In genomic region chr11:81057506-81057905, GRCm38 (mm10) we compare ENCODE assay signal across 23 mouse cellular contexts.
DNase-seq lines count a peak whose midpoint lies in the region; ATAC-seq lines count a peak whose summit lies in the region.
"Had no signal": no experiment of that assay in that cellular context is flagged by ENCODE, and none has a peak within 500 bp of the region (broad histone marks: within the 10 kb centered on the region; RNA-seq: fewer than 3 reads in every experiment).

No protein-coding gene starts in this region.

- H3K9ac ChIP-seq in midbrain, embryonic 11.5 days (ENCODE audit: low read length) = no peak overlapping the region
- no peak overlapping the region for H3K9ac ChIP-seq in midbrain, embryonic 13.5 days (replicated peaks)
- H3K9ac ChIP-seq: forebrain, embryonic 13.5 days; forebrain, postnatal 0 days; heart, embryonic 13.5 days; hindbrain, embryonic 14.5 days; kidney, embryonic 15.5 days had no signal

- H3K36me3 ChIP-seq in midbrain, embryonic 11.5 days (ENCODE audit: control insufficient read depth, insufficient read depth, low read length) = no peaks in the 10 kb centered on the region
- no peaks in the 10 kb centered on the region for H3K36me3 ChIP-seq in midbrain, embryonic 13.5 days
- H3K36me3 ChIP-seq: embryonic facial prominence, embryonic 10.5 days; G1E; heart, embryonic 13.5 days; hindbrain, embryonic 10.5 days; kidney, embryonic 15.5 days had no signal

- no peaks in the 10 kb centered on the region for H3K9me3 ChIP-seq in midbrain, embryonic 11.5 days (ENCODE audit: control insufficient read depth, low read length)
- H3K9me3 ChIP-seq in midbrain, embryonic 13.5 days = no peaks in the 10 kb centered on the region
- H3K9me3 ChIP-seq: embryonic facial prominence, embryonic 10.5 days; forebrain, embryonic 13.5 days; heart, embryonic 13.5 days; hindbrain, embryonic 10.5 days; kidney, embryonic 15.5 days had no signal

- no peak overlapping the region for H3K27ac ChIP-seq in midbrain, embryonic 11.5 days (ENCODE audit: low read depth, low read length)
- no peak overlapping the region for H3K27ac ChIP-seq in midbrain, embryonic 13.5 days
- H3K27ac ChIP-seq: embryonic facial prominence, embryonic 10.5 days; forebrain, embryonic 13.5 days; heart, embryonic 13.5 days; hindbrain, embryonic 10.5 days; hindbrain, embryonic 14.5 days; kidney, embryonic 15.5 days had no signal

- no peak for ATAC-seq in cerebellum, adult (ENCODE audit: insufficient number of reproducible peaks, low FRiP score, low TSS enrichment)
- ATAC-seq in midbrain, embryonic 11.5 days (ENCODE audit: low FRiP score) = no peak
- no peak for ATAC-seq in midbrain, embryonic 13.5 days
- ATAC-seq in inflammation-experienced regulatory T-cells, adult 6 months = no peak
- ATAC-seq: CD4-positive, CD25-positive, alpha-beta regulatory T cell, adult 4 months; forebrain, embryonic 13.5 days; forebrain, postnatal 0 days; intestine, embryonic 16.5 days had no signal

- 95% methylated on average over 3 of the region's 3 CpGs for WGBS in midbrain, embryonic 11.5 days
- WGBS in midbrain, embryonic 13.5 days = 91% methylated on average over 3 of the region's 3 CpGs

- no peak overlapping the region for H3K4me2 ChIP-seq in midbrain, embryonic 11.5 days
- no peak overlapping the region for H3K4me2 ChIP-seq in midbrain, embryonic 13.5 days (replicated peaks)
- H3K4me2 ChIP-seq: forebrain, embryonic 13.5 days; heart, embryonic 13.5 days; hindbrain, embryonic 14.5 days; kidney, embryonic 15.5 days had no signal

- H3K4me1 ChIP-seq in midbrain, embryonic 11.5 days (ENCODE audit: control insufficient read depth, insufficient read depth, low read length) = no peaks in the 10 kb centered on the region
- H3K4me1 ChIP-seq in midbrain, embryonic 13.5 days (replicated peaks) = peaks cover 9% of the 10 kb centered on the region; the same call in 1 of the 2 replicates
- H3K4me1 ChIP-seq: embryonic facial prominence, embryonic 10.5 days; kidney, embryonic 15.5 days had no signal

- no peak overlapping the region for H3K4me3 ChIP-seq in midbrain, embryonic 11.5 days (ENCODE audit: low read depth, low read length)
- H3K4me3 ChIP-seq in midbrain, embryonic 13.5 days (replicated peaks) = no peak overlapping the region
- H3K4me3 ChIP-seq: embryonic facial prominence, embryonic 10.5 days; forebrain, embryonic 13.5 days; heart, embryonic 13.5 days; hindbrain, embryonic 10.5 days; kidney, embryonic 15.5 days had no signal

- H3K27me3 ChIP-seq in midbrain, embryonic 11.5 days (ENCODE audit: control insufficient read depth, insufficient read depth, low read length) = no peaks in the 10 kb centered on the region
- H3K27me3 ChIP-seq in midbrain, embryonic 13.5 days = no peaks in the 10 kb centered on the region
- H3K27me3 ChIP-seq: forebrain, embryonic 13.5 days; kidney, embryonic 15.5 days had no signal

- peak; percentile 15 for DNase-seq in cerebellum, adult 11-12 months
- DNase-seq in heart, adult 11 months = peak; percentile 70
- DNase-seq in heart, adult 9 months (ENCODE audit: low spot score in 2 of 2) = no peak
- peak; percentile 62 for DNase-seq in midbrain, embryonic 11.5 days (ENCODE audit: low spot score, missing footprints)
- DNase-seq: adrenal gland, adult 8-10 months; adrenal gland, postnatal 36 days; B cell, adult 2 months; forebrain, postnatal 0 days; gastrocnemius, postnatal 25 days; heart, postnatal 14 days; kidney, adult 2 months had no signal

Comparison
In these comparisons a context has a peak if more than half of its experiments do, and no peak if none do; other contexts are left out.
1. DNase-seq: peak in cerebellum, adult 11-12 months (single experiment), heart, adult 11 months (single experiment) and midbrain, embryonic 11.5 days (single experiment); none in heart, adult 9 months (0 of 2).